Mouse (Mus musculus) layer of hippocampus, adult 9-10 months (tissue): ENCODE results near the gene 1700102P08Rik.

ENCODE experiments used
- DNase-seq: peaks from one replicate; pipeline ENCODE4 v3.0.0; 2022; ENCODE audit warnings: low spot score

The 1700102P08Rik gene

DNA sequence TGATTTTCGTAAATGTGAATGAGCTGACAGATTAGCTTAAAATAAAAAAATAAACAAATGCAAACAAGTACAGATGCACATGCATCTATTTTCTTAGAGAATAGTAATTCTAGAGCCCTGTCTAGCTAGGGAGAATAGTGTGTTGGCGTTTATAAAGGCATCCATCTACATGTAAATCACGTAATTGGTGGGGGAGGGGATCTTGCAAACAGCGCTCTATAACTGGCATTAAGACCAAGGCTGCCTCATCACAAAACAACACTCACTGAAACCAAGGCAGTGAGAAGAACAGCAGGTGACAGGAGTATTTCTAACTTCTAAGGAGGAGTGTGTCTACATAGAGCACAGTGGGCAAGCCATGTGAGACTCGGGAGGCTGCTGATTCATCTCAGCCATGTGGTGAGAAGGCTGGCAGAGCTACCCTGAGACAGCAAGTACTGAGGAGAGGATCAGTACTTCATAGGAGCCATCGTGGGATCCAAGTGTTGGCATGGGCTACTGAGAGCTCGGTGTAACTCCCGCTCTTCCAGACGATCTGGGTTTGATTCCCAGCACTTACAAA lies 18.9 kb downstream of the 1700102P08Rik start:
- peak; percentile 31 for DNase-seq

DNA sequence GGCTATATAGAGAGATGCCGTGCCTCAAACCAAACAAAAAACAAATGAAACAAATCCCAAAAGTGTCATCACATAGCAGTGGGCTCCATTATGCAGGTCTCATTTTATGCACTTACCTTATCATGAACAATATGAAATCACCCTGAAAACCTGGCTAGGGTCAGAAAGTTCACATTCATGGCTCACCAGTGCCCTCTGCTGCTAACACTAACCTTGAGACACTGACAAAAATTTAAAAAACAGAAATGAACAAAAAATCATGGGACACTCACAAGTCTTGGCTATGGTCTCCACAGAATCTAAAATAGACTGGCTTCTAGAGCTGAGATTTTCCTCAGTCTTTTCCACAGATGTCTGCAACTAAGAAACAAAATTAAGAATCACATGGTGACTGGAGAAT lies 19.6 kb downstream of the 1700102P08Rik start:
- DNase-seq: no peak

DNA sequence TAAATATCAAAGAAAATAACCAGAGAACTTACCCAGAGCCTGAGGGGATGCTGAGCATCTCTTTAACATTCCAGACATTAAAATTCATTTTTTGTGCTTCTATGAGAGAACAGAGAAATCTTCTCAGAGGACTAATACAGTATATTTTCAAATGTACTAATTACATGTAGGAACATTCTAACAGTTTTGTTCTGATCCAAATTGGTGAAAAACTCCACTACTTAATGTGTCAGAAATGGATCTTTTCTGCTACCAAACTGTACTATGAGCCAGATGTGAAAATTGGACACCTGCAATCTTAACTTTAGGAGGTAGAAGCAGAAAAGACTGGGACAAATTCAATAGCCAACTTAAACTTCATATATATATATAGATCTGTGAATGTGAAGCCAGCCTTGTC lies 35.8 kb downstream of the 1700102P08Rik start, which contains the start of gene Ccdc36:
Gene Ccdc36, minus strand, starts transcription at position 101 of the 400 bp plus-strand sequence.
- no peak for DNase-seq

DNA sequence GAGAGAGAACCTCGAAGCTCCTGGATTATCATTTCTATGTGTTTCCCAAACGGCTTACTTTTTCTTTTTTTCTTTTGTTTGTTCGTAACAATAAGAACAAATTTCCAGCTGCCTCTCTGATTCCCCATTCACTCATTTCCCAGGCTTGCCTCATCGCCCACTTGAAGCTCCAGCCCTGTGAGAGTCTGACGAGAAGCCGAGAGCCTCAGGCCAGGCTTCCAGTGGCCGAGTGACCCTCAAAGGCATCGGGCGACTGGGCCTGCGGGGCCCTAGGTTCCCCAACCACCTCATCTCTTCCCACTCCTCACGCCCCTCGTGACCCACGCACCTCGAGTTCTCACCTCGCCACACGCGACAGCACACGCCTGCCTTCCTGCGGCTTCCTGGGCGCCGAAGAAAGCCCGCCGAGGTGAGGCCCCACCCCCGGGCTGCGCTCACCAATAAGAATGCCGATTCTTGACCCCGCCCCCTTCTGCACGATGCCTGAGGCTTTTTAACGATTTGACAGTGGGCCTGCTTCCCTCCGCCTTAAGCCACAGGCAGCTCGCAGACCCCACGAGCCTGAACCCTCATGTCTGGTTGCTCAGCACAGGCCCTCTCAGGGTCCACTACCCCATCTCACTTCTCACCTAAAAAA lies 38.9 kb downstream of the 1700102P08Rik start:
- no peak for DNase-seq

DNA sequence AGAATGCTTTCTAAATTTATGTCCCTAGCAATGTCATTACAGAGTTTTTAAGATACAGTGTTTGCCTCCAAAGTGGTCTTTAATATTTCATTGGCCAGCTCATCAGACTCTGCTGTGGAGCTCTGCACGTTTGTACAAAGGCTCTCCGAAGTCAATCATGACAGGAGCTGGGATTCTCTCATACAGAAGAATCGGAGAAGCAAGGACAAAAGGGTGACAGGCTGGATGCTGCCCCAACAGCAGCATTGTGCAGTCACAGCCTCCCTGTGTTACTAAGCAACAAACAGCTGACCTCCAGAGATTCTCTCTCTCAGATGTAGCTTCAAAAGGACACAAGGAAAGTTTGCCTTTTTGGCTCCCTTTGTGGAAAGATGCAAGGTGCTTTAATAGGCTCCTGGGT lies 43.6 kb downstream of the 1700102P08Rik start, which contains the start of gene BC048562:
Gene BC048562, plus strand, starts transcription at position 301 of the 400 bp plus-strand sequence.
- no peak for DNase-seq

DNA sequence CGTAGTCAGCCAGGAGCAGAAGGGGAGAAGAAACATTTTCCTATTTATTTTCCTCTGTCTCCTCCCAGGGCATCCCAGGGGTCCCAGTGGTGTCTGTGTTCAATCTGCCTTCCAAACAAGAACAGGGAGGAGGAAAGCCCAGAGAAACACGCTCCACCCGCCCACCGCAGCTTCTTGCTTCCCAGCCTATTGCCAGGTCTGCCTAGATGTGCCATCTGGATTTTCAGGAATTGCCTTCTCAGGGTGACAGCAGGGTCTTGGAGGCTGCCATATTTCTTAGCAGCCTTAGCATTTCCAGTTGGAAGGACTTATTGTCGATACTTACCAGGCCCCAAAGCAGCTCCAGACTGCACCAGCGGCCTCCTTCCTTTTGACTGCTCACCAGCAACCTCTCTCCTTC lies 46.6 kb downstream of the 1700102P08Rik start:
- DNase-seq: no peak

DNA sequence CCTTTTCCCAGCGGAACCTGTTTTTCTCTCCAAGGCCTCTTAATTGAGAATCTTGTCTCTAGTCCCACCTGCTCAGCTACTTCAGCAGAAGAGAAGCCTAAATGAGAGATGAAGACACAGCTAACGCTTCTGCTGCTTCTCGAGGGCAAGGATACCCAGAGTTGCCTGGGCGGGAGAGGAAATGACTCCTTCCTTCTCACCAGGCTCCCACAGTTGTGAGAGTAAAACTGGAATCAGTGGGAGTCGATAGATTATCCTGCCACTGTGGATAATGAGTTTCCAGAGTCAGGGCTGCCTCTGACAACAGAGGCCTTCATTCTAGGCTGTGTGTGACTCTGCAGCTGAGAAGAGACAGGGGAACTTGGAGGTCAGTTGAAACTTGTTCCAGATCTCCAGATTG lies 47.9 kb downstream of the 1700102P08Rik start:
- DNase-seq: no peak

DNA sequence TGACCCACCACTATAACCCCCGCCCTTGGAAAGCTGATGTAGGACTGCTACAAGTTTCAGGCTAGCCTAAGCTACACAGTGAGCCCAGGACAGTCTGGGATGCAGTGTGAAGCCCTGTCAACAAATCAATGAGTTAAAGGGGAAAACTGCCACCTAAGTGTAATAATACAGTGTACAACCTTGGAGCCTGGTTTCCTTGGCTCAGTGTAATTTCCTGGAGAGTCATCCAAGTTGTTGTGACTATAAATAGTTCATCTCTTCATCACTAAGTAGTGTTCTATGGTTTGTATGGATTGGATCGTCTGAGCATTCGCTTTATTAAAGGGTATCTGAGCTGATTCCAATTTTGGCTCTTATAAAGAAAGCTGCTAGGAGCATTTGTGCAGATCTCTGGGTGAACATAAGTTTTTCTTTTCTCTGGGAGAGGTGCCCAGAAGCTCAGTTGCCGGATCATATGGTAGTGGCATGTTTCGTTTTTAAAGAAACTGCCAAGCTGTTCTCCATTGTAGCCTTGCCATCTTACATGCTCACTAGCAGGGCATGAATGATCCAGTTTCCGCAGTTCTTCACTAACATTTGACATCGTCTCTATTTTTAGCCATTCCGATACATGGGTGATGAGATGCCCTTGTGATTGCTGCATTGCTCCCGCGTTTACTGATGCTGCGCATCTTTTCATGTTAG lies 48.8 kb downstream of the 1700102P08Rik start:
- peak; percentile 69 for DNase-seq

DNA sequence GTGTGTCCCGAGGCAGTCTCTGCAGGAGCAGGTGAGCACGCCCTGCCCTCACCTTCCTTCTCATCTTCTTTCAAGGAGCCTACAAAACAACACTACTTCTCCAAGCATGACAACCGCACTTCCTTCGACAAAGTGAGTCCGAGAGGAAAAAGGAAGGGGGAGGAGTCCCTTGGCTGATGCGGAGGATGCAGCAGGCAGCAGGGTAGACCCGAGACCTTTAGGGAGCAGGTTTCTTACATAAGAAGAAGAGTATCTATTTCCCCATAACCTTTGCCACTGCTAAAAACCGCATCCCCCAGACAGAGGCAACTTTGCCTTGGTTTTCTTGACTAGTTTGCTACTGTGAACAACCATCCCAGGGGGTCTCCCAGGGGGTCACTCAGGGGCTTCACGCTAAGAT lies 52.5 kb downstream of the 1700102P08Rik start:
- DNase-seq: no peak

DNA sequence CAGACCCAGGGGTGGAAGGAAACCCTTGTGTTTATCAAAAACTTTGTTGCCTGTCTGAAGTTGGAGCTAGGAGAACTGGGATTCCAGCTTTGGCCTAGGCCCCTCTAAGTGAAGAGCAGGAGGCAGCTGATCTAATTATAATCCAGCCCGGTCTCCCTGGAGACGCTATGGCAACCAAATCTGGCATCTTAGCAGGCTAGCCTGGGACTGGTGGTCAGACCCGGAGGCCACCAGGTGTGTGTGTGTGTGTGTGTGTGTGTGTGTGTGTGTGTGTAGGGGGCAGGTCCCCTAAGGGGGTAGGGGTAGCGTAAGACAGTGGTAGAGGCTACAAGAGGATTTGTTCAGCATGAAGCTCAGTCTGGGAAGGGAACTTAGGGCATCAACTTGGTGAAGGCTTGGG lies 57.3 kb downstream of the 1700102P08Rik start:
- no peak for DNase-seq

DNA sequence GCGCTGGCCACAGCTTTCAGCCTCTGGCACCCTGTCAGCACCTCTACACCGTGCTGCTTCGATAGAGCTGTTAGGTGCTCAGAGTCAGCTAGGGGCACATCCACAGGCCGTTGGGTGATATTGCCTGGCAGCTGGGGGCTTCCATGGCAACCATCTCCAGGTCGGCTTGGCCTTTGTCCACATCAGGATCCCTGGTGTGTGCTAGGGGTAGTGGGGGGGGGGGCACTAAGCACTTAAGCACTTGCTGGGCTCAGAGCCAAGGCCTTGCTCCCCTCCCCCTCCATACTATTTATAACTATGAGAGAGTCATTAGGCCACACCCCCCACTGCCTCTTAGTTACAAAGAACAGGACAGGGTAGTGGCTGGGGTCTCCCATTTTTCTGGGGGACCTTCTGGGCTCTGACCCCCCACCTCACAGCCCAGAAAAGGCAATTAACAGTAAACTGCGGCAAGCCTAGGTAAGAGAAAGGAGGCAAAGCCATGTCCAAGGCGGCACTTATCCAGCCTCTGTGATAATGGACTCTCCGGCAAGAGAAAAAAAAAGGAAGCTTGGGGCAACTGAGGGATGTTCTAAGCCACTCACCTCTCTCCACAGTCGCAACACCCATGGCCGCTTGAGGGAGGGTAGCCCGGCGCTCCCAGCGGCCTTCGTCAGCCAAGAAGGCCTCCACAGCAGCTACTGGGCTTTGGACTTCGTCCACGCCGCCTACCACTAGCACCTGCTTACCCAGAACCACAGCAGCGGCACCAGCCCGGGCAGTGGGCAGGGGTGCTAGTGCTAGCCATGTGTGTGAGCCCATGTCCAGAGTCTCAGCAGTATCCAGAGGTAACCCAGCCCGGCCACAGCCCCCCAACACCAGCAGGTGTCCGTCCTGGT lies 57.9 kb downstream of the 1700102P08Rik start:
- no peak for DNase-seq

DNA sequence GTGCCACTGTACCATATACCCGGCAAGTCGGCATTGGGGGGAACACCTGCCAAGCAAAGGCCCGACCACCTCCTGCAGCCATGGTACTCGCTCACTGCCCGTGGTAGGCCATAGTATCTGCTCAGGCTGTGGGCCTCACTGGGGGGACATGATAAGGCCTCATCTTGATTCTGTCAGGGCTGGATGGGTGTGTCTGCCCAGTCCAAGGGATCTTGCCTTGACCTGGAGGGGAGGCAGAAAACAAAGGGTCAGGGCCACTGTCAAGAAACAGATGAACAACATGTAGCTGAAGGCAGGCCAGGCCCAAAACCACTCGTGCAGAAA lies 58.5 kb downstream of the 1700102P08Rik start:
- DNase-seq: no peak

DNA sequence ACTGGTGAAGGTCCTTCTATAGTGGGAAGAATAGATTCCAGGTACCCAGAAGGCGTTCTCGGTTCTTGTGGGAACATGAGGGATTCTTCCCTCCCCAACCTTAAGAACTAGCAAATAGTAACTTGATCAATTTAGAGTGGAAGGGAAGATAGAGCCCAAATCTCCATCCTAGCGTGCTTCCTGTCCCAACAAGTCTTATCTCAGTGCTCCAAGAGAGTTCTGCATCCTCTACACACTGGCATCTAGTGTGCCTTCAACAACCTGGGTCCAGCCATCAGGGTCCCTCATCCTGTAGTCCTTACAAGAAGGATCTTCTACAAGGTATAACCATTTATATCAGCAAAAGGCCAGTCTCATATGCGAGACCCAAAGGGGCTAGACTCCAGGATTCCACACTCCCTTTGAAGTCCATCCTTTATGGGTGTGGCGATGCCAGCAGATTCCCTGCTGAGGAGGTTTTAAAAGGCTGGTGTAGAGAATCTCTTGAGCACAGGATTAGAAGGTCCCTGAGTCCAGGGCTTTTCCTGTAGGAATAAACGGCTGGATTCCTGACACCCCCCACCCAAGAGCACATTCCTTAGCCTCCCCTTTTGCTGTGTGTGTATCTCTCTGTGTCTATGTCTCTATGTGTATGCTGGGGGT lies 59.0 kb downstream of the 1700102P08Rik start:
- DNase-seq: no peak

DNA sequence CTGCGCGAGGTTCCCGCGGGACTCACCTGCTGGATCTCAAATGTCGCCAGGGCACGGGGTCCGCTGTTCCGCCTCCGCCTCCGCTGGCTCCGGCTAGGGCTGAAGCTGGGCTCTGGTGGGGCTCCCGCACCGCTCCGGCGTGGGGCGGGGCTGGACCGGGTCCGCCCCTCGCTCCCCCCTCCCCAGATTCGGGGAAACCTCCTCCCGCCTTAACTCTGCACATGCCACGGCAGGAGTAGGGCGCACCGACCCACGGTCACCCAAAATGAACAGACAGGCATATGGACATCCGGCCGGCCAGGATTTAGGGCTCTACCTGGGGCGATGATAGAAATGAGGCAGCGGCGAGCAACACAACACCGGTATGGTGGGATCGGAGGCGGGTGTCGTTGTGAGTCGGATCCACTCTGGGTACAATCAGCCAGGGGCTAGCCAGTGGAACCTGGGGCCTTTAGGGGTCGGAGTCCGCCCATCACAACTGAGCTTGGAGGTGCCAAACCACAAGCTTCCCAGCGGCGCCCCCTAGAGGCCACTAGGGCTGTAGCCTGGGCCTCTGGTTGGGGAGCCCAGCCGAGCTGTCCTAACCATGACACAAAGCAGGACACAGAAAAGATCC lies 59.8 kb downstream of the 1700102P08Rik start:
- peak; percentile 71 for DNase-seq

DNA sequence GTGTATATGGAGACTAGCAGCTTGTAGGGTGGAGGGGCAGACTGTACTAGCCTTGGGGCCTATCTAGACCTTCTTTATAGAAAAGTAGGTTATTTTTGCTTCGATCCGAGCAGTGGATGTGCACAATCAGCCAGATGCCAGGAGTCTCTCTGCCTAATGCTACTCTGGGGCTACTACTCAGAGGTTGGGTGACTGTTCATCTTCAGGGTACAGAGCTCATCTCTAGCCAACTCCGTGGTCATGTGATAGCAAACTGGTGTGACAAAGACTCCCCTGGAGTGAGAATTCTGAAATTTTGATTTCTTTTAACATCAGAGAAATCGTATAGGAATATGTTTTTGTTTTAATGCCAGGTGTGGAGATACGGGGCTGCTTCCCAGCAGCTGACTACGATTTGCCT lies 60.3 kb downstream of the 1700102P08Rik start:
- DNase-seq: no peak

DNA sequence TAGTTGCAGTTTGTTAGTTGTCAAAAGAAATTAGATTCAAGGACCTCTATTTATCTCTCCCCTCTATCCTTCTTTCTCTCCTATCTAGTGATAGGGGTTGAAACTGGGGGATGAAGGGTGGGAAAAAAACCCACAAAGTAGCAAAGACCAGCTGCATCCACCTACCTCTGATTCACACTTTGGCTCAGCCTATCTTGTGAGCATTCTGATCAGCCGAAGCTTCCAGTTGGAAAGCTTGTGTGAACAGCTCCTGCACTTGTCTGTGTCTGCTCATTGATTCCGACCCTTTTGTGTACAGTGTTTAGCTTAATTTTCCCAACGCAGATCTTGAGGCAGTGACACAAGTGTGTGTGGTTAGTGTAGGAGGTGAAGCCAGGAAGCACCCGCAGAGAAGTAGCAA lies 60.9 kb downstream of the 1700102P08Rik start:
- DNase-seq: no peak

DNA sequence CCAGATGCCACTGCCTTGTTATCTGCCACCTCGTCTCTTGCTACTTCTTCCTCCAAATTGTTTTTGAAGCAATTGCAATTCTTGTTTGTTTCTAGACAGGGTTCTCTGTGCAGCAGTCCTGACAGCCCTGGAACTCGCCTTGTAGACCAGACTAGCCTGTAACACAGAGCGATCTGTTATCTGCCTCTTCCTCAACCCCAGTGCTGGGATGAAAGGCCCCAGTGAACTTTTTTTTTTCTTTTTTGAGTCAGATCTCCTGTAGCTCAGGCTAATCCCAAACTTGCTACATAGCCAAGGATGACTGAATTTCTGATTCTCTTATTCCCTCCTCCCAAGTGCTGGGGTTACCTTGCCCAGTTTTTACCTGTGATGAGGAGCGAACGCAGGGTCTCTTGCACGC lies 61.8 kb downstream of the 1700102P08Rik start:
- DNase-seq: no peak

DNA sequence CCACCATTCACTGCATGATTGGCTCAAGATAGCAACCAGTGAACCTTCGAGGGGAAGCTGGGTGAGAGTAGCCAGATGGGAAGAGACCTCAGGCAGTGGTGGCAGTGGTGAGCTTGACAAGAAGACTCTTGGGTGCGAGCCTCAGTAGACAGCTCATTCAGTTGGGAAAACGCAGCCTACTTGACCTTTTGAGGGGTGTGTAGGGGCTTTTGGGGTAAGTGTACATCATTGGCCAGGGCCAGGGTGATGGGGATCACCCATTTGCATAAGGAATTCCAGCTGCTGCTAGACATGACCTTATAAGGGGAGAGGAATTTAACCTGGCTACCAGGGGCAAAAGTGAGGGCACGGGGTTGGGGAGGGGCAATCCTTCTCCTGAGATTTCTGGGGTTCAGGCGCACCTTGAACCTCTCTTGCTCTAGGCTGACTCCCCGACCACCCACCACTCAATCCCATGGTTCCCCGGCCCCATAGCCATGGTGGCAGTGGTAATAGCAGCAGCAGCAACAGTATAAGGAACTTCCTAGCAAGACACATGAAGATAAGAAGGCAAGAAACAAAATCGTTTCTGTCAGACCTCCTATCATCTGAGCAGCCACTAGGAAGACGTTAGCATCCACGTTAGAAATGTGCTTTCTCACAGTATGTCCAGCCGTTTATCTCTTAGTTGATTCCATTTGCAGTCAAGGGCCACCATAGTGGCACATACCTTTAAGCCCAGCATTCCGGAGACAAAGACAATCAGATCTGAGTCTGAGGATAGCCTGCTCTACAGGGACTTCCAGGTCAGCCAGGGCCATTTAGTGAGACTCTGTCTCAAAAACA lies 63.4 kb downstream of the 1700102P08Rik start:
- DNase-seq: no peak

DNA sequence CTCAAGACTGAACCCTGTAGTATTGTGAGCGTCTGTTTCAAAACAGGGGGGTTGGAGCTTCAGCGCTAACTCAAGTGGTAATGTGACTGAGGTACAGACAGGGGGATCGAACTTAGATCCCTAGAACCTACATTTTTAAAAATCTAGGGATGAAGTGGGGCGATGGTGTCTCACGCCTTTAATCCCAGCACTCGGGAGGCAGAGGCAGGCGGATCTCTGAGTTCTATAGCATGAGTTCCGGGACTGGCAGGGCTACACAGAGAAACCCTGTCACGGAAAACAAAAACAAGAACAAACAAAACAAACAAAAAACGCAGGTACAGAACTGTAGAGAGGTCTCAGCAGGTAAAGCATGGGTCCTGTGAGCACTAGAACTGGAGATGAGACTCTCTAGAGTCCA lies 64.3 kb downstream of the 1700102P08Rik start:
- DNase-seq: no peak

DNA sequence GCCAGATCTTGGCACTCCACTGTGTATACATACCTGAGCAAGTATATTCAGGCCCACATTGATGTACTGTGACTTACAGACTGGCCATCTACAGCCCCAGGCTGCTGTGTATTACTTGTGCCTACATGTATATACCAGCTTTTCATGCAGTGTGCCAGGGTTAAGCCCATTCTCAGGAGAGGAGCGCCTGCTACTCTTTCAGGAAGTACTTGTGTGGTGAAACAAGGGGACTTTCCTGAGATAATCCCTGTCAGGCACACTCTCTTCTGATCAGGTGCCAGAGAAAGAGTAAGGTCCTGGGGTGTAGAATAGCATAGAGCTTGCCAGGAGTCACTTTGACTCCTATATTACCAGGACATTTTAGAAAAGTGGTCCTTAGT lies 67.3 kb downstream of the 1700102P08Rik start:
- no peak for DNase-seq
